Mouse (Mus musculus) layer of hippocampus, adult 11-12 months (tissue): Measurements from ENCODE around the gene Crtc3.

Source experiments
- DNase-seq: peaks from one replicate; pipeline ENCODE4 v3.0.0; 2022; ENCODE audit warnings: low spot score

The Crtc3 gene

GRCm38 (mm10) chr7:80639981-80640380, 48.7 kb downstream of the Crtc3 start:
- no peak for DNase-seq

DNA sequence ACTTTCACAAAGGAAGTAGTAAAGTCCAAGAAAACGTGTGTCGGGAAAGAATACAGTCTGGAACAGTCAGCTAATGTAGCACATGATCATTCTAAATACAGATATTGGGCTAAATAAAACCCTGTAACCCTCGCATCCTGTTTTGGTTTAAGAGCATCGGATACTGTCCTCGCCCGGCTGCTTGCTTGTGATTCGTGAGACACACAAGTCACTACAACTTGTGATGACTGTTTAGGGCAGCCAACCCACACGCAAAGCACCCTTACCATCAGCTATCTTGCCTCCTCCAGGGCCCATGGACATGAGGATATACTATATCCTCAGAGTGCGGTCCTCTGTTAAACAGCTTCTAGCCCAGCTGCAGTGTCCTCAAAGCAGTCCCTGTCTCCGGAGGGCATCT, 50.2 kb downstream of the Crtc3 start:
- no peak for DNase-seq

- DNase-seq: no peak
These were observed 51.5 kb downstream of the Crtc3 start for GRCm38 (mm10) chr7:80636953-80637800.

DNA sequence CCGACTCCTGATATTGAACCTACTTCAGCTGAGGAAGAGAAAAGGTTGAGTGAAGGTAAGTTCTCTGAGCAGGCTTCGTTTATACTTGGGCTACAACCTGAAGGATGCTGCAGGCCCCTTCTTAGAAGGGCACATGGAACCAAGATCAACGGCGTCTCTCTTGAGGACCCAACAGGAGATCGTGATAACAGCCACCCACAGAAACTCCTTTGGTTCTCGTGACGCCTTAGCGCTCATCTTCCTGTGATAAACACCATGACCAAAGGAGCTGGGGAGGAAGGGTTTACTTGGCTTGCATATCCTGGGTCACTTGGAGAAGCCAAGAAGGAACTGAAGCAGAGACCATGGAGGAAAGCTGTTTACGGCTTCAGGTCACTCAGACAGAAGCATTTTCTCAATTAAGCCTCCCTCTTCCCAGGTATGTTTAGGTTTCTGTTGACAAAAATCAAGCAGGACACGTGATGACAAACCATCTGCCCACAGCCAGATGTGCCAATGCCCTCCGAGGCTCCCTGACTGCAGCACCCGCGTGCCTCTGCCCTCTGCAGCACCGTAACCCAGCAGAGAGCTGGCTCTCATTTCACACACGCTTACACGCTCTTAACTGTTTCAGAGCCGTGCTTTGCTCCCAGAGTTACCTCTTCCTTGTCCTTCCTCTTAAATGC, 52.3 kb downstream of the Crtc3 start:
- no peak for DNase-seq

GRCm38 (mm10) chr7:80635866-80636265, 52.8 kb downstream of the Crtc3 start:
- no peak for DNase-seq

GRCm38 (mm10) chr7:80634741-80635140, 53.9 kb downstream of the Crtc3 start:
- DNase-seq: no peak

- DNase-seq: no peak
These were observed 55.0 kb downstream of the Crtc3 start for GRCm38 (mm10) chr7:80633635-80634034.

DNA sequence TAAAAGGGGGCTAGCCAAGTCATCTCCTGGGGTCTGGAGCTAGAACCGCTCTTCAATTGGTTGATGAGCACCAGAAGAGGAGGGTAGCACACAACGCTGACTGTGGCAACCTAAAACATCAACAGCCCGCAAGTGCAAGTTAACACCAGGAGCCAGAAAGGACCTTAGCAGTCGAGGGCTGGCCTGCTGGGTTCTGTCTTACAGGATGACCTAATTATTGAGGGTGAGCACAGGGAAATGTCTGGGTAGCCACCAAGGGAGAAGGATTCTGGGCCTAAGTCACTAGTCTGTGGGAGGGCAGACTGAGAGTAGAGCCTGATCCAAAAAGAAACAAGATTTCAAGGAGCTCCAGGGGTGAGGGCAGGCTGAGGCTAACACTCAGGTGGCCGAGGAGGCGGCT, 56.7 kb downstream of the Crtc3 start:
- DNase-seq: no peak

GRCm38 (mm10) chr7:80631405-80631804, 57.3 kb downstream of the Crtc3 start:
- DNase-seq: no peak

DNA sequence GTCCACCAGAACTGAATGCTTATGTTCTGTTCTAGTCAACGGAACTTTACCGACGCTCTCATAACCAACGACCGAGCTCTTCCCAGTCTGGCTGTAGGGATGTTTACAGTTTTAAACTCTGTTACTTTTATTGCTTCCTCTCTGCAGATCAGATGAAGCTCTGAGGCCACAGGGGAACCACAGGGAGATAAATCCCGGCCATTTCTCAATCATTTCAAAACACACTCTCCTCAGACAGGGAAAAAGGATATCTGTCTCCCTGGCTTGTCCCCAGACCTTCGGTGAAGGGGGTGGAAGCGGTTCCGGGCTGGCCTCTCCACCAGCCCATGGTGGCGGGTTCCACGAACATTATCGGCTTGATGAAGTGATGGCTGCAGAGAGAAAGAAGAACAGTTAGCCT, 59.3 kb downstream of the Crtc3 start:
- no peak for DNase-seq

GRCm38 (mm10) chr7:80628708-80629183, 59.9 kb downstream of the Crtc3 start:
- peak; percentile 65 for DNase-seq

DNA sequence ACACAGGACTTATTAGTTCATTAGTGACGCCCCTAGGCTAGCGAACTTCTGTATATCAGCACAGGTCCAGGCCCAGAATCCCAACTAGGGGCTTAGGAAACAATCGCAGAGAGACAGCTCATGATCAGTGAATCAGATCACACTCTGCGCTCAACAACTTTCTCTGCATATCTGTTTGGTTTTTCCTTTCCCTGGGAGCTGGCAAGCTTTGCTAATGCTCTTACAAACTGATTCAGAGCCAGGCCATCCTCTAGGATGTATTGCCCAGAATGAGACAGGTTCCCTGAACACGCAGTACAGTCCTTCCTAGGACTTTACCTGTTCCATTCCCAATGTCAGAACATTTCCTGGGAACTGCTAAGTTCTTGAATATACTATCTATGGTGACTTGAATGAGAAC, 61.7 kb downstream of the Crtc3 start:
- DNase-seq: no peak

DNA sequence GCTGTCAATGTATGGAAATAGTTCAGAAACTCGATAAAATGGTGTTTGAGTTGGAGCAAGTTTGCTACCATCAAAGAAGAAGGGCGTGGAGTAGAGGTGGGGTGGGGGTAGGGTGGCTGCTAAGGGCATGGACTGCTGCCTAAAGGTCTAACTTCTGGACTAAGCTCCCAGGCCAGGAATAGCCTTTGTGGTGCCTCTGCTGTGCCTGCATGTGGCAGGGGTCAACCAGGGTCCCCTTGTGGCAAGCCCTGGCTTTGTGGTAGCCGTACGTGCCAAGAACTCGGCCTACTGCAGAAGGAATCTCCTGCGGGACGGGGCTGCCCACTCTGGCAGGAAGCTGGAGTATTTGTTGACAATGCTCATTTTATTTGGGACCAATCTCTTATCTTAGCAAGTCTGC, 62.8 kb downstream of the Crtc3 start:
- DNase-seq: no peak

DNA sequence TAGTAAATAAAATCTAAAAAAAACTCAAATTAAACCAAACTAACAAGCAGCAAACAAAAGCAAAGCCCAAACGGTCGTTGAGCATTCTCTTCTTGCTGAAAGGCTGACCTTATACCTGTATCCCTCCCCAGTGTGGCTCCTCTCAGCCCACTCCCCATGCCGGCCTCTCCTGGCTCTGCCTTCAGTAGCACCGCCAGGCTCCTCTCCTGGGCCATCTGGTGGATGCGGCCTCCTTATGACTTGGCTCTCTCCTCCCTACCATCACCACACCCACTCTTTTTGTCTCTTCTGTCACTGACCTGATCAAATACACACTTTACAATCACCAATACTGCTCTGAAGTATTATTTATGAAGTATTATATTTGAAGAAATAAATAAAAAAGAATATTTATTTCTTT, 65.4 kb downstream of the Crtc3 start:
- DNase-seq: no peak

GRCm38 (mm10) chr7:80616096-80616495, 72.6 kb downstream of the Crtc3 start:
- DNase-seq: no peak

- DNase-seq: no peak
These were observed 74.6 kb downstream of the Crtc3 start for GRCm38 (mm10) chr7:80614042-80614441.

GRCm38 (mm10) chr7:80612191-80612787, 76.4 kb downstream of the Crtc3 start:
- no peak for DNase-seq

- DNase-seq: no peak
These were observed 77.0 kb downstream of the Crtc3 start for GRCm38 (mm10) chr7:80611646-80612045.

- DNase-seq: no peak
These were observed 81.2 kb downstream of the Crtc3 start for GRCm38 (mm10) chr7:80607503-80607902.

DNA sequence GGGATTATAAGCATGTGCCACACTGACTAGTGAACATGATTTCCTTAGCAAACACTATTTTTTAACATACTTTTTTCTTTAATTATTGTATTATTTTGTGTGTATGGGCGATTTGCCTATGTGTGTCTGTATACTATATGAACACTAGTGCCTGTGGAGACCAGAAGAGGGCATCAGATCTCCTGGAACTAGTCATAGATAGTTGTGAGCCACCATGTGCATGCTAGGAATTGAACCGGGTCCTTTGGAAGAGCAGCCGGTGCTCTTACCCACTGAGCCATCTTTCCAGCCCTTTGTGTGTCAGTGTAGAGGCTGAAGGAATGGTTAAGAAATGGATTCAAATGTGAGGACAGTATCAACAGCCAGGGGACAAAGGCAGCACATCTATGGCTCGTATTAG, 82.2 kb downstream of the Crtc3 start:
- no peak for DNase-seq

- no peak for DNase-seq
These were observed 83.1 kb downstream of the Crtc3 start for GRCm38 (mm10) chr7:80605557-80605930.

- DNase-seq: no peak
These were observed 83.6 kb downstream of the Crtc3 start for GRCm38 (mm10) chr7:80604908-80605556.

DNA sequence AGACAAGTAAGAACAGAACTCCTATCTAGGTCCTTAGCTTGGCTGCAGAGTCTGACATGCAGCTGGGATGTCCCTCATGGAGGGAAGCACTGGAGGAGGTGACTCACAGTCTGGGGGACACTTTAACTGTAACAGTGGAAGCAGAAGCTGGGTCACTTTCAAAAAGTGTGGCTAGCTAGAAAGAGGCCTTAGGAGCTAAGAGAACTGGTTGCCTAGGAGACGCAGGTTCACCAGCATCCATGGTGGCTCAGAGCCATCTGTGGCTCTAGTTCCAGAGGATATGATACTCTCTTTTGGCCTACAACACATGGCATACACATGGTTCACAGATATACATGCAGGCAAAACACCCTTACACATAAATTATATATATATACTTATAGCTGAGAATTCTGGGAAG, 86.1 kb downstream of the Crtc3 start:
- no peak for DNase-seq
